9 mouse cellular contexts compared by ENCODE assay signal in the genomic region with DNA sequence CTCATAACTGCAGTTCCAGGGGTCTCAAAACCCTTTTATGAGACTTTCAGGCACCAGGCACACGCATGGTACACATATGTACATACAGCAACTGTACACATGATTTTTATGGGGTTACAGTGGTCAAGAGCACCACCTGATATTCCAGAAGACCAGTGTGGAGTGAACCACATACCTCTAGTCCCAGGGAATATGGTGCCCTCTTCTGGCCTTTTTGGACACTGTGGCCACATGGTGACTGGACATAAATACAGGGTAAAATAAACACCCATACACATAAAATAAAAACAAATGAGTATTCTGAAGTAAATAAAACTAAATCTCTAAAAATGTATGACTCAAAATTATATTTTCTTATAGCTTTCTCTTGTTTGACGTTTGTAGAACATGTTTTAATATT. TPM values are rescaled to one million over a fixed set of nuclear protein-coding genes. Genes with fewer than 3 reads are reported as not detected.
A peak's percentile ranks its signal among the peaks of the same experiment; 100 is the strongest.
DNase-seq lines count a peak whose midpoint lies in the region; ATAC-seq and TF ChIP-seq lines count a peak whose summit lies in the region.
"Had no signal": no experiment of that assay in that cellular context is flagged by ENCODE, and none has a peak within 500 bp of the region (broad histone marks: within the 10 kb centered on the region; RNA-seq: fewer than 3 reads in every experiment).

No protein-coding gene starts in this region.

- no peaks in the 10 kb centered on the region for H3K36me3 ChIP-seq in liver, adult 2 months (ENCODE audit: control insufficient read depth, insufficient read depth, low read length)
- H3K36me3 ChIP-seq in liver, embryonic 12.5 days: no peaks in the 10 kb centered on the region
- H3K36me3 ChIP-seq: forebrain, embryonic 10.5 days had no signal

- no peak for ATAC-seq in liver, embryonic 12.5 days

- H3K4me3 ChIP-seq in liver, adult 2 months (ENCODE audit: insufficient read depth, low read depth, low read length): no peak overlapping the region
- H3K4me3 ChIP-seq in liver, embryonic 12.5 days: no peak overlapping the region
- H3K4me3 ChIP-seq: forebrain, embryonic 10.5 days had no signal

- TF ChIP-seq CTCF in liver, adult 2 months (IDR thresholded peaks at IDR 0.05; ENCODE audit: low read depth, low read length): peak; percentile 42

- TF ChIP-seq POLR2A in liver, adult 2 months (IDR thresholded peaks at IDR 0.05; ENCODE audit: extremely low read depth, insufficient read depth, low read length): no peak

- H3K9me3 ChIP-seq in liver, embryonic 12.5 days (replicated peaks): no peaks in the 10 kb centered on the region
- H3K9me3 ChIP-seq: forebrain, embryonic 10.5 days had no signal

- H3K79me2 ChIP-seq in liver, adult 2 months (ENCODE audit: control insufficient read depth, insufficient read depth, low read length): no peaks in the 10 kb centered on the region

- no peak overlapping the region for H3K4me2 ChIP-seq in liver, embryonic 12.5 days

- no peak overlapping the region for H3K27ac ChIP-seq in liver, adult 2 months (replicated peaks; ENCODE audit: insufficient read depth, low read depth, low read length)
- H3K27ac ChIP-seq in liver, embryonic 12.5 days: no peak overlapping the region
- H3K27ac ChIP-seq: forebrain, embryonic 10.5 days had no signal

- no peaks in the 10 kb centered on the region for H3K27me3 ChIP-seq in liver, adult 2 months (ENCODE audit: control insufficient read depth, insufficient read depth, low read length)
- no peaks in the 10 kb centered on the region for H3K27me3 ChIP-seq in liver, embryonic 12.5 days (replicated peaks)

- intact Hi-C loops in gastrocnemius, postnatal 14 days (cut with DNase I; ENCODE audit: low total_unique reads): loop anchor here (10.0 kb wide), 1 partner anchor 449 kb away; no protein-coding TSS in a partner anchor

- H3K4me1 ChIP-seq in liver, adult 2 months (ENCODE audit: control insufficient read depth, insufficient read depth, low read length): no peaks in the 10 kb centered on the region
- peaks cover 11% of the 10 kb centered on the region for H3K4me1 ChIP-seq in liver, embryonic 12.5 days
- H3K4me1 ChIP-seq: forebrain, embryonic 10.5 days had no signal

- no peak overlapping the region for H3K9ac ChIP-seq in liver, adult 2 months (ENCODE audit: low read depth, low read length)
- H3K9ac ChIP-seq in liver, embryonic 12.5 days: no peak overlapping the region

- peak; percentile 15 to 27 for DNase-seq in cerebellum, postnatal 14 days
- DNase-seq in cerebellum, adult 11 months: no peak
- no peak for DNase-seq in liver, adult 2 months (ENCODE audit: extremely low read depth, low read depth, low spot score)
- peak; percentile 58 for DNase-seq in embryo, embryonic 10.5 days (ENCODE audit: low spot score)
- DNase-seq in retina, embryonic 14.5 days (ENCODE audit: low spot score): peak; percentile 54
- DNase-seq in urinary bladder, postnatal 4 days (ENCODE audit: low spot score in 2 of 2): no peak
- DNase-seq in gastrocnemius, postnatal 14 days: no peak

- WGBS in liver, adult 2 months: 65% methylated on average over 2 of the region's 2 CpGs
- WGBS in liver, embryonic 12.5 days (ENCODE audit: insufficient replicate concordance): 50% methylated on average over 2 of the region's 2 CpGs

RNA-seq across cellular contexts. Expression of a gene that starts 18.7 kb away (rescaled TPM):
- total RNA-seq in liver, adult 2 months (2014; rRNA removed): not detected in 2 replicates
- polyA plus RNA-seq in liver, adult 2 months (2012; rRNA removed): not detected in 2 replicates
- 0.33 and 0.37 TPM in 2 replicates for polyA plus RNA-seq in liver, embryonic 12.5 days (2016; fragmentation: Nextera tagmentation; extraction: Ambion mirVana)
- not detected for total RNA-seq in gastrocnemius, postnatal 14 days (2021)

Comparison
In these comparisons a context has a peak if more than half of its experiments do, and no peak if none do; other contexts are left out.
1. DNase-seq: peak in cerebellum, postnatal 14 days (2 of 2), embryo, embryonic 10.5 days (single experiment) and retina, embryonic 14.5 days (single experiment); none in cerebellum, adult 11 months (single experiment), liver, adult 2 months (single experiment), urinary bladder, postnatal 4 days (0 of 2) and gastrocnemius, postnatal 14 days (single experiment).